Mouse (Mus musculus): ENCODE results near the gene Camk2g. TPM values are rescaled to one million over a fixed set of nuclear protein-coding genes. Genes with fewer than 3 reads are reported as not detected.
"Not testable (repeated sequence)": the region's sequence is repeated elsewhere in the genome, so short reads cannot be mapped to it uniquely, and the experiment has no call there.

The Camk2g gene
- total RNA-seq, 2 experiments from 2014 or later: 29.1 to 47.5 TPM

- ATAC-seq (replicated peaks; ENCODE audit: poor library complexity): peak; percentile 71
These were observed 86.4 kb downstream of the Camk2g start, which contains the start of gene Zswim8 for GRCm38 (mm10) chr14:20707201-20708190. TSS of gene Zswim8 (plus strand) at chr14:20707552.

- ATAC-seq (replicated peaks; ENCODE audit: poor library complexity): not testable (repeated sequence)
These were observed 90.4 kb downstream of the Camk2g start for GRCm38 (mm10) chr14:20703461-20703860.

- peak; percentile 84 for ATAC-seq (replicated peaks; ENCODE audit: poor library complexity)
These were observed 91.0 kb downstream of the Camk2g start, which contains the start of gene Chchd1 for GRCm38 (mm10) chr14:20702741-20703381. TSS of gene Chchd1 (plus strand) at chr14:20703006.

- ATAC-seq (replicated peaks; ENCODE audit: poor library complexity): no peak; the same call in 1 of the 2 replicates
These were observed 91.7 kb downstream of the Camk2g start for GRCm38 (mm10) chr14:20702096-20702740.

- ATAC-seq (replicated peaks; ENCODE audit: poor library complexity): no peak
These were observed 92.3 kb downstream of the Camk2g start for GRCm38 (mm10) chr14:20701554-20701953.

- ATAC-seq (replicated peaks; ENCODE audit: poor library complexity): no peak
These were observed 93.5 kb downstream of the Camk2g start for GRCm38 (mm10) chr14:20700362-20700761.

- no peak for ATAC-seq (replicated peaks; ENCODE audit: poor library complexity)
These were observed 95.4 kb downstream of the Camk2g start for GRCm38 (mm10) chr14:20698515-20698914.

GRCm38 (mm10) chr14:20696986-20697385 is 96.9 kb downstream of the Camk2g start:
- peak; percentile 68 for ATAC-seq (replicated peaks; ENCODE audit: poor library complexity)

- no peak for ATAC-seq (replicated peaks; ENCODE audit: poor library complexity)
These were observed 97.9 kb downstream of the Camk2g start for GRCm38 (mm10) chr14:20695761-20696520.

- peak; percentile 63 for ATAC-seq (replicated peaks; ENCODE audit: poor library complexity)
These were observed 98.8 kb downstream of the Camk2g start, which contains the start of gene Fut11 for GRCm38 (mm10) chr14:20694884-20695760. TSS of gene Fut11 (plus strand) at chr14:20694968.

GRCm38 (mm10) chr14:20694185-20694883 is 99.6 kb downstream of the Camk2g start:
- ATAC-seq (replicated peaks; ENCODE audit: poor library complexity): 0 out of 2 replicates have a peak, but pooled peaks have one; percentile 1

GRCm38 (mm10) chr14:20693589-20694101 is 100.2 kb downstream of the Camk2g start:
- ATAC-seq (replicated peaks; ENCODE audit: poor library complexity): no peak

GRCm38 (mm10) chr14:20691772-20692171 is 102.1 kb downstream of the Camk2g start:
- no peak for ATAC-seq (replicated peaks; ENCODE audit: poor library complexity)

GRCm38 (mm10) chr14:20689009-20689408 is 104.9 kb downstream of the Camk2g start:
- ATAC-seq (replicated peaks; ENCODE audit: poor library complexity): no peak

GRCm38 (mm10) chr14:20686576-20686975 is 107.3 kb downstream of the Camk2g start:
- ATAC-seq (replicated peaks; ENCODE audit: poor library complexity): no peak
